Mouse (Mus musculus): ENCODE data around the gene Crkl. TPM values are rescaled to one million over a fixed set of nuclear protein-coding genes. Genes with fewer than 3 reads are reported as not detected.
"Not testable (repeated sequence)": the region's sequence is repeated elsewhere in the genome, so short reads cannot be mapped to it uniquely, and the experiment has no call there.

Crkl gene
- polyA plus RNA-seq, 1 experiment from 2014 or later = 81.5 TPM

- H3K4me1 ChIP-seq (replicated peaks) = peaks cover 13% of the 10 kb centered on the region
- DNase-seq (ENCODE audit: low spot score) = no peak
- peaks cover 19% of the 10 kb centered on the region for H3K36me3 ChIP-seq
- H3K27me3 ChIP-seq (ENCODE audit: insufficient read depth, poor library complexity, severe bottlenecking) = peaks cover 23% of the 10 kb centered on the region
- no peaks in the 10 kb centered on the region for H3K9me3 ChIP-seq
- WGBS = 88% methylated on average over 5 of the region's 5 CpGs
- H3K27ac ChIP-seq = 0 out of 2 replicates have a peak overlapping the region, but pooled peaks have one; percentile 12
- H3K4me3 ChIP-seq = no peak overlapping the region
Observed at GRCm38 (mm10) chr16:17491154-17491553, 39.4 kb downstream of the Crkl start.

- Histone ChIP-seq H3K27me3 (ENCODE audit: insufficient read depth, poor library complexity, severe bottlenecking) (peaks cover 23% of the 10 kb centered on the region), H3K4me3 (no peak overlapping the region), H3K27ac (no peak overlapping the region), H3K4me1 (replicated peaks) (peaks cover 17% of the 10 kb centered on the region), H3K9me3 (no peaks in the 10 kb centered on the region), H3K36me3 (peaks cover 10% of the 10 kb centered on the region)
- 69% methylated on average over 5 of the region's 5 CpGs for WGBS
- no peak for DNase-seq (ENCODE audit: low spot score)
Observed at GRCm38 (mm10) chr16:17491896-17492561, 40.2 kb downstream of the Crkl start.

GRCm38 (mm10) chr16:17496499-17497305, 44.9 kb downstream of the Crkl start:
- DNase-seq (ENCODE audit: low spot score) = no peak
- Histone ChIP-seq H3K27ac (peak overlapping the region; percentile 40; the same call in 1 of the 2 replicates), H3K4me3 (no peak overlapping the region), H3K9me3 (no peaks in the 10 kb centered on the region), H3K36me3 (no peaks in the 10 kb centered on the region), H3K4me1 (replicated peaks) (peaks cover 19% of the 10 kb centered on the region), H3K27me3 (ENCODE audit: insufficient read depth, poor library complexity, severe bottlenecking) (no peaks in the 10 kb centered on the region; the same call in 1 of the 2 replicates)
- WGBS = 75% methylated on average over 2 of the region's 2 CpGs

DNA sequence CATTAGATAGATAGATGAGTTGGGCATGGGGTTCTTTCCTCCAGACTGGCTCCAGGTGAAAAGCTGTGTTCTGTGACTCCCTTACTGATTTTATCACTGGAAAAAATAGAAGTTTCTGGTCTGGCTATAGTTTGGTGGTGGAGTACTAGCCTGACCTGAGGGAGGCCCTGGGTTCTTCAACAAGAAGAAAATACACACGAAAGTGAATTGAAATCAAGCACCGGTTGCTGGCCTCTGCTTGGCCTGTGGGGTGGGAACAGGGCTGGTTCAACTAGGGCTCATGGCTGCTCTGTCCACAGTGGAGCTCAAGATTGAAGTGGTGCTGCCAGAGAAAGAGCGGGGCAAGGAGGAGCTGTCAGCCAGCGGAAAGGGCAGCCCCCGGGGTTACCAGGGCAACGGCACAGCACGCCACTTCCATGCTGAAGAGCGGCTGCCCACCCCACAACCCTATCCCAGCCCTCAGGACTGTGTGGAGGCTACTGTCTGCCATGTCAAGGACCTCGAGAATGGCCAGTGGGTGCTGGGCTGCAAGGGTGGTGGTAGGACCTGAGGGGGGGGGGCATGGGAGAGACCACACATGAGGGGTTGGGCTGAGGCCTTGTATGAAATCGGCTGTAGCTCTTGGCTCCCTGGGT, 47.6 kb downstream of the Crkl start:
- Histone ChIP-seq H3K4me3 (peak overlapping the region; percentile 18), H3K27ac (peak overlapping the region; percentile 65), H3K4me1 (replicated peaks) (peaks cover 19% of the 10 kb centered on the region), H3K36me3 (no peaks in the 10 kb centered on the region), H3K27me3 (ENCODE audit: insufficient read depth, poor library complexity, severe bottlenecking) (no peaks in the 10 kb centered on the region), H3K9me3 (no peaks in the 10 kb centered on the region)
- DNase-seq (ENCODE audit: low spot score) = peak; percentile 76
- 14% methylated on average over 10 of the region's 10 CpGs for WGBS

DNA sequence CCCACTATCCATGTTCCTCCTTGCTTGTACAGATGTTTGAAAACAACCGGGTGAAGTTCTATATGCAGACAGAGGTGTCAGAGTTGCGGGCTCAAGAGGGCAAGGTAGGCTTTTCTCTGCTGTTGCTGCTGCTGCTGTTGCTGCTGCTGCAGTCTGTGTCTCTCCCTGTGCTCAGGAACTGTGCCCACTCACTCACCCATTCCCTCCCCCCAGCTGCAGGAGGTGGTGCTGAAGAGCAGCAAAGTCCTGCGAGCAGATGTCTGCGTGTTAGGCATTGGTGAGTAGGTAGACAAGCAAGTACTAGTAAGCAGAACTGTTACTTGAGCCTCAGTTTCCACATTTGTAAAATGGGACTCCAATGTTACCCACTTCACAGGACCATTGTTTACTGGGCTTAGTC, 50.9 kb downstream of the Crkl start:
- Histone ChIP-seq H3K27me3 (ENCODE audit: insufficient read depth, poor library complexity, severe bottlenecking) (no peaks in the 10 kb centered on the region), H3K9me3 (no peaks in the 10 kb centered on the region), H3K36me3 (no peaks in the 10 kb centered on the region), H3K4me1 (replicated peaks) (peaks cover 14% of the 10 kb centered on the region), H3K4me3 (no peak overlapping the region), H3K27ac (no peak overlapping the region)
- WGBS = 92% methylated on average over 4 of the region's 4 CpGs
- no peak for DNase-seq (ENCODE audit: low spot score)

DNA sequence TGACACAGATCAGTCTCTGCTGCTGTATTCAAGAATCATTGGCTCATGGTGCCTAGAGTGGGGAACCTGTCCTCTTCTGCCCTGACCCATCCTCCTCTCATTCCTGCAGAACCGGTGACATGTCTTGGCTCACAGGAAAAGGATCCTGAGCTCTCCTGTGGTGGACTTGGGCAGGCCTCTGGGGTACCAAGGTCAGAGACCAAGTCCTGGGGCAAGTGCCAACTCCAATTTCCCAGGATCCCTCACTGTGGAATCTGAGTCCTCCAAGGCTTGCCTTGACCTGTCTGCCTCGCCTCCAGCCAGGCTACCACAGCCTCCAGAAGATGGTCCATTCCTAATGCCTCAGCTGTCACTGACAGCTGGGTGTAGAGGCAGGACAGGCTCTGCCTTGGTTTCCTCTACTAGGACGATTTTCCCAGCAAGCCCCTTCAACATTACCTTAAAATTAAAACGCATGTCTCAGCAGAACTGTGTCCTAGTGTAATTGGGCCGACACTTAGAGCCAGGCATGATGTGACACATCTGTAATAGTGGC, 55.3 kb downstream of the Crkl start:
- no peak for DNase-seq (ENCODE audit: low spot score)
- H3K27me3 ChIP-seq (ENCODE audit: insufficient read depth, poor library complexity, severe bottlenecking) = no peaks in the 10 kb centered on the region
- peaks cover 9% of the 10 kb centered on the region for H3K36me3 ChIP-seq
- H3K4me3 ChIP-seq = no peak overlapping the region
- 86% methylated on average over 5 of the region's 5 CpGs for WGBS
- no peak overlapping the region for H3K27ac ChIP-seq
- H3K9me3 ChIP-seq = no peaks in the 10 kb centered on the region
- peaks cover 14% of the 10 kb centered on the region for H3K4me1 ChIP-seq (replicated peaks)

DNA sequence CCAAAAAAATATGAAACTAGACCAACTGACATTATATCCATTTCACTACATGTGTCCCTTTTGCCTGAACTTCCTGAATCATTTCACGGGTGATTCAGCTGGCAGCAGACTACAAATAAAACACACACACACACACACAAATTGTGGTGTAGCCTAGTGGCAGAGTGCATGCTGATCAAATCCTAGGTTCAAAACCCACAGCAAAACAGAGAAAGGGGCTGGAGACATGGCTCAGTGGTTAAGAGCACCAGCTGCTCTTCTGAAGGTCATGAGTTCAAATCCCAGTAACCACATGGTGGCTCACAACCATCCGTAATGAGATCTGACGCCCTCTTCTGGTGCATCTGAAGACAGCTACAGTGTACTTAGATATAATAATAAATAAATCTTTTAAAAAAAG, 56.2 kb downstream of the Crkl start:
- peaks cover 18% of the 10 kb centered on the region for H3K36me3 ChIP-seq
- H3K27me3 ChIP-seq (ENCODE audit: insufficient read depth, poor library complexity, severe bottlenecking); H3K9me3 ChIP-seq; DNase-seq (ENCODE audit: low spot score): not testable (repeated sequence)
- H3K4me3 ChIP-seq = peak overlapping the region; percentile 78
- peak overlapping the region; percentile 96 for H3K27ac ChIP-seq
- H3K4me1 ChIP-seq (replicated peaks) = peaks cover 14% of the 10 kb centered on the region
- WGBS = 30% methylated on average over 3 of the region's 3 CpGs

DNA sequence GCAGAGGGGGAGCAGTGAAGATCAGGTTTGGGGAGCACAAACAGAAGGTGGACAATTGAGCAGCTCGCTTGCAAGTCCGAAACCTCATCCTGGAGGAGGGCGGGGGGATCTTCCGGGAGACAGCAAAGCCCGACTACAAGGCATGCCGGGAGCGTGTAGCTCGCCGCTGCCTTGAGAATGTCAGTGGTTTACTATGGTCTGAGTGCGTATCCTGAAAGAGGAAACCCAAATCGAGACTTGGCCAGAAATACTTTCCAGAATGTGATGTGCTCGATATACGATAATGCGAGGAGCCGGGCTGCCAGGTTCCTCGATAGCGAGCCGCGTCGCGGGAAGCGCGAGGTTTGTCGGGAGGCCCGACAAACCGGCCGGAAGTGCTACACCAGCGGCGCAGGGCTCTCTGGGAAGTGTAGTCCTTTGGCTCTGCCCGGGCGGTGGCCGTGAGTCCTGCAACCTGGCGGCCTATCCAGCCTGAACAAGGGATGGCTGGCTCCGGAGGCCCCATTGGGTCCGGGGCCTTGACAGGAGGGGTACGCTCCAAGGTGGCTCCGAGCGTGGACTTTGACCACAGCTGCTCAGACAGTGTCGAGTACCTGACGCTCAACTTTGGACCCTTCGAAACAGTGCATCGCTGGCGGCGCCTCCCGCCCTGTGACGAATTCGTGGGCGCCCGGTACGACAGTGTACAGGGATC, 56.9 kb downstream of the Crkl start, which contains the start of gene Lztr1:
TSS of gene Lztr1 (plus strand) at position 143 of the 694 bp plus-strand sequence.
- DNase-seq (ENCODE audit: low spot score) = peak; percentile 92

DNA sequence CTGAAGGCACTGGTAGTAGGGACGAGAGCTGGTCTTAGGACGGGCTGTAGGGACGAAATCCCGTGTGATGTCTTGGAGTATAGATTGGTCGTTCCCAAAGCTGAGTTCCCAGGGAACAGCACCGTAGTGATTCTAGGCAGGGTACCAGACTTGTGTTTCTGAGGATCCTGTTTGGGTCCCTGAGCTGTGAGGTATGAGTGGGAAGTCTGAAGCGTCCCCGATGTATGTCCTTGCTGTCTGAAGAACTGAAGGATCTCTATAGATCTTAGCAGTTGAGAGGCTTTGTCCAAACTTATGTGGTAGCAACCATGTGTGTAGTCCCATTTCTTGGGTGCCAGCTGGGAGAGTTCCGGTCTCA, 57.4 kb downstream of the Crkl start:
- H3K36me3 ChIP-seq = peaks cover 30% of the 10 kb centered on the region
- no peaks in the 10 kb centered on the region for H3K9me3 ChIP-seq
- H3K27me3 ChIP-seq (ENCODE audit: insufficient read depth, poor library complexity, severe bottlenecking) = no peaks in the 10 kb centered on the region
- WGBS = 15% methylated on average over 9 of the region's 9 CpGs
- H3K4me3 ChIP-seq = peak overlapping the region; percentile 78
- peaks cover 14% of the 10 kb centered on the region for H3K4me1 ChIP-seq (replicated peaks)
- H3K27ac ChIP-seq = peak overlapping the region; percentile 96
- DNase-seq (ENCODE audit: low spot score) = no peak

More for the DNA sequence above, 56.9 kb downstream of the Crkl start, which contains the start of gene Lztr1:
- Histone ChIP-seq H3K4me1 (replicated peaks) (peaks cover 14% of the 10 kb centered on the region), H3K9me3 (no peaks in the 10 kb centered on the region), H3K36me3 (peaks cover 25% of the 10 kb centered on the region), H3K27me3 (ENCODE audit: insufficient read depth, poor library complexity, severe bottlenecking) (no peaks in the 10 kb centered on the region), H3K4me3 (peak within 1 kb of the TSS; percentile 78), H3K27ac (peak within 1 kb of the TSS; percentile 96)
- under 1% methylated on average over 50 of the region's 50 CpGs for WGBS

GRCm38 (mm10) chr16:17510143-17510542, 58.4 kb downstream of the Crkl start:
- Histone ChIP-seq H3K9me3 (no peaks in the 10 kb centered on the region), H3K27me3 (ENCODE audit: insufficient read depth, poor library complexity, severe bottlenecking) (no peaks in the 10 kb centered on the region), H3K27ac (no peak overlapping the region), H3K36me3 (peaks cover 39% of the 10 kb centered on the region), H3K4me1 (replicated peaks) (peaks cover 14% of the 10 kb centered on the region), H3K4me3 (peak overlapping the region; percentile 78)
- no peak for DNase-seq (ENCODE audit: low spot score)
- 99% methylated on average over 2 of the region's 2 CpGs for WGBS

DNA sequence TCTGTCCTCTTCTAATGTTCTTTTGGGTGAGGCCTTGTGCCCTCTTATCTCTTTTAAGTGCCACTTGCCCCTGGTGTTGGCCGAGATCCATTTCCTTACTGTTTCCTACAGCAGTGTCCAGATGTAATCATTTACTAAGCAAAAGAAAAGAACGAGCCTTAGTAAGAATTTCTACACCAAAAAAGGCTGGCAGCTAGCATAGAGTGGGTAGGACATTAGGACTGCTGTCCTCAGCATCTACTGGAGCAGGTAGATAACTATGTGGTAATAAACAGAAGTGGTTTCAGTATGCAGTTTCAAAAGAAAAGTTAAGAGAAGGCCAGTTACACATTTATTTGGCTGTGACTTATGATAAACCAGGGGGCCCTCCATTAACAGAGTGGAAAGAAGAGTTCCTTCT, 58.9 kb downstream of the Crkl start:
- Histone ChIP-seq H3K4me3 (no peak overlapping the region), H3K4me1 (replicated peaks) (peaks cover 14% of the 10 kb centered on the region)
- WGBS = 84% methylated on average over 2 of the region's 2 CpGs

DNA sequence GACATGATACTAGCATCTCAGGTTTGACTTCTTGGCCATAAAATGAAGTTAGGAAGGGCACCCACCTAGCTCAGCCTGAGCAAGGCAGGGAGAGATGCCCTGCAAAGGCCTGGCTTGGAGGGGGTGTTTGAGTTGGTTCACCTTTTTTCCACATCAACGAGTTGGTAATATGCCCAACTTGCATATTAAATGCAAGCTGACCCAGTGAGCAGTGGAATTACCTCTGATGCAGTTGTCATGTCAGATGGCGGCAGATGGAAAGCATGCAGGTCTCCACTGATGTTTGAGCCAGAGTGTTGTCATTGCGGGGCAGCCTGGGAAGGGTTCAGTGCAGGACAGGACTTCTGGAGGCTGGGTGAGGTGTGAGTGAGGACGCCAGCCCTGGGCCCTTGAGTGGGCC, 59.6 kb downstream of the Crkl start:
- DNase-seq (ENCODE audit: low spot score) = no peak
- Histone ChIP-seq H3K27me3 (ENCODE audit: insufficient read depth, poor library complexity, severe bottlenecking) (no peaks in the 10 kb centered on the region), H3K4me3 (no peak overlapping the region), H3K27ac (no peak overlapping the region), H3K9me3 (no peaks in the 10 kb centered on the region), H3K36me3 (peaks cover 52% of the 10 kb centered on the region), H3K4me1 (replicated peaks) (peaks cover 14% of the 10 kb centered on the region)
- 93% methylated on average over 4 of the region's 4 CpGs for WGBS

More for the DNA sequence above, 58.9 kb downstream of the Crkl start:
- Histone ChIP-seq H3K36me3 (peaks cover 45% of the 10 kb centered on the region), H3K9me3 (no peaks in the 10 kb centered on the region), H3K27me3 (ENCODE audit: insufficient read depth, poor library complexity, severe bottlenecking) (no peaks in the 10 kb centered on the region), H3K27ac (no peak overlapping the region)
- DNase-seq (ENCODE audit: low spot score) = no peak

Measured in hindbrain, embryonic 10.5 days (tissue).